In the genomic region with DNA sequence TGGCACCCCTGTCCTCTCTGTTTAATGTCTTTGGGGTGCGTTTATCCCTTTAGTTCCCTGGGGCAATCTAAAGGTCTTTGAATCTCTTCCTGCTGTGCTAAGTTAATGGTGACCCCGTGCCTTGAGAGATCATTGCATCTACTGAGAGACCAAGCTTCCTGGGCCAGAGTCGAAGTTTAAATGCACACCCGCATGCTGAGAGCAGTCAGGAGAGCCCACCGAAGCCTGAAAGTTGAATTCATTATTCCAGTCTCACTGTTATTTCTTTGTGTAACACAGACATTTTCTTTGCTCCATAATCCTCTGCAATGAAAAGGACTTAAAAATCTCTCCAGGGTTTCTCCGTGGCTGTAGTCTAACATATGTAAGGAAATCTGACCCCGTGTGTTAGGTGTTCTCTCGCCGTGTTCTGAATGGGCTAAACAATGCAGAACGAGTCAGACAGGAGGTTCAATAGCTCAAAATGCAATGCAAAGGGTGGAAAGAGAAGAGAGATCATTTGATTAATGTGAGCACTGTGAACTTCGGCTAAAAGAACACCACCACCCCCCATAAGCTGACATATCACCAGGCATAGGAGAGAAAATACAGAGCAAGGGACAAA, we compare ENCODE assay signal across 9 mouse cellular contexts.
DNase-seq lines count a peak whose midpoint lies in the region; ATAC-seq and TF ChIP-seq lines count a peak whose summit lies in the region.
"Had no signal": no experiment of that assay in that cellular context is flagged by ENCODE, and none has a peak within 500 bp of the region (broad histone marks: within the 10 kb centered on the region; RNA-seq: fewer than 3 reads in every experiment).

No protein-coding gene starts in this region.

- H3K9me3 ChIP-seq in lung, embryonic 14.5 days (ENCODE audit: low read depth, low read length), result no peaks in the 10 kb centered on the region
- H3K9me3 ChIP-seq in hindbrain, embryonic 10.5 days, result no peaks in the 10 kb centered on the region
- H3K9me3 ChIP-seq in midbrain, embryonic 12.5 days, result no peaks in the 10 kb centered on the region

- WGBS in lung, embryonic 14.5 days, result 55% methylated on average over 11 of the region's 11 CpGs
- WGBS in hindbrain, embryonic 10.5 days, result 39% methylated on average over 11 of the region's 11 CpGs
- 12% methylated on average over 11 of the region's 11 CpGs for WGBS in midbrain, embryonic 12.5 days

- DNase-seq in lung, embryonic 14.5 days, result no peak
- DNase-seq in lung, postnatal 25 days (ENCODE audit: low spot score), result no peak
- no peak for DNase-seq in hindbrain, embryonic 10.5 days (ENCODE audit: low spot score)
- no peak for DNase-seq in c-Kit-positive CD71-positive TER-119-positive erythroid progenitor cells, embryonic 14.5 days (ENCODE audit: low spot score)
- no peak for DNase-seq in testis, postnatal 10 days (ENCODE audit: low spot score)
- DNase-seq in spleen, postnatal 10 days (ENCODE audit: low spot score in 2 of 2), result no peak
- DNase-seq: adrenal gland, adult 8-10 months; gastrocnemius, postnatal 14 days had no signal

- H3K4me1 ChIP-seq in lung, embryonic 14.5 days (ENCODE audit: insufficient read depth), result no peaks in the 10 kb centered on the region
- peaks cover 12% of the 10 kb centered on the region for H3K4me1 ChIP-seq in hindbrain, embryonic 10.5 days (replicated peaks)
- H3K4me1 ChIP-seq in midbrain, embryonic 12.5 days, result peaks cover 14% of the 10 kb centered on the region

- no peak for ATAC-seq in lung, embryonic 14.5 days (ENCODE audit: insufficient read depth)
- 0 out of 2 replicates have a peak, but pooled peaks have one; percentile 44 for ATAC-seq in midbrain, embryonic 12.5 days (ENCODE audit: low FRiP score, low read depth)

- no peaks in the 10 kb centered on the region for H3K27me3 ChIP-seq in lung, embryonic 14.5 days (ENCODE audit: insufficient read depth, low read length)
- H3K27me3 ChIP-seq in hindbrain, embryonic 10.5 days (ENCODE audit: insufficient read depth, poor library complexity, severe bottlenecking), result no peaks in the 10 kb centered on the region
- H3K27me3 ChIP-seq in midbrain, embryonic 12.5 days, result 0 out of 2 replicates have a peak, but pooled peaks cover 5% of the 10 kb centered on the region

- no peak overlapping the region for H3K27ac ChIP-seq in lung, embryonic 14.5 days (ENCODE audit: low read depth)
- H3K27ac ChIP-seq in hindbrain, embryonic 10.5 days, result peak overlapping the region; percentile 64
- H3K27ac ChIP-seq in midbrain, embryonic 12.5 days (replicated peaks), result peak overlapping the region; percentile 50

- 0 out of 2 replicates have a peak overlapping the region, but pooled peaks have one; percentile 2 for H3K9ac ChIP-seq in lung, embryonic 14.5 days
- H3K9ac ChIP-seq in midbrain, embryonic 12.5 days (replicated peaks), result peak overlapping the region; percentile 41; the same call in 1 of the 2 replicates

- no peak overlapping the region for H3K4me3 ChIP-seq in lung, embryonic 14.5 days (ENCODE audit: low read depth, low read length)
- H3K4me3 ChIP-seq in hindbrain, embryonic 10.5 days, result peak overlapping the region; percentile 23; the same call in 1 of the 2 replicates
- peak overlapping the region; percentile 29 for H3K4me3 ChIP-seq in midbrain, embryonic 12.5 days

- no peak overlapping the region for H3K4me2 ChIP-seq in lung, embryonic 14.5 days
- H3K4me2 ChIP-seq in midbrain, embryonic 12.5 days (replicated peaks), result peak overlapping the region; percentile 56

- H3K36me3 ChIP-seq in lung, embryonic 14.5 days (ENCODE audit: insufficient read depth), result no peaks in the 10 kb centered on the region
- no peaks in the 10 kb centered on the region for H3K36me3 ChIP-seq in hindbrain, embryonic 10.5 days
- no peaks in the 10 kb centered on the region for H3K36me3 ChIP-seq in midbrain, embryonic 12.5 days

- TF ChIP-seq CTCF in lung, embryonic 14.5 days (IDR thresholded peaks at IDR 0.05; ENCODE audit: low read depth), result no peak
